ENCODE assay signal across 11 mouse cellular contexts in the genomic region with DNA sequence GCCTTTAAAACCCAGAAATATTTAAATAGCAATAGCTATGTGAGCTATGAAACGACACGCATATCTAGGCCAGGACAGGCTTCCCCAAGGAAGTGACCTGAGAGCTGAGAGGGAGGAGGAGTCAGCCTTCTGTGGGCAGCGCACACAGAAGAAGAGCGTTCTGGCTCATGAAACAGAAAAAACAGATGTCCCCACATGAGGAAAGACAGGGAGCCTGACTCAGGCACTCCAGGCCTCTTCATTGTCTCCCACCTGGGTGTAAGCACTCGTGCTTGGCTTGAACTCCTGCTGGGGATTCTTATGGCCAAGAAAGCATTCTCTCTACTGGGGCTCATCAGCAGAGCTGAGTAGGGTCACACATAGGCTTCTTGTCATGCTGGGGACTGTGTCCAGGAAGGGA. TPM values are rescaled to one million over a fixed set of nuclear protein-coding genes. Genes with fewer than 3 reads are reported as not detected.
A peak's percentile ranks its signal among the peaks of the same experiment; 100 is the strongest.
DNase-seq lines count a peak whose midpoint lies in the region; ATAC-seq and TF ChIP-seq lines count a peak whose summit lies in the region.
"Had no signal": no experiment of that assay in that cellular context is flagged by ENCODE, and none has a peak within 500 bp of the region (broad histone marks: within the 10 kb centered on the region; RNA-seq: fewer than 3 reads in every experiment).

No protein-coding gene starts in this region.

- H3K4me1 ChIP-seq in liver, postnatal 0 days (ENCODE audit: insufficient read depth): peaks cover 7% of the 10 kb centered on the region
- H3K4me1 ChIP-seq in stomach, postnatal 0 days (replicated peaks; ENCODE audit: control insufficient read depth, insufficient read depth): peaks cover 6% of the 10 kb centered on the region; the same call in 1 of the 2 replicates

- no peak overlapping the region for H3K4me2 ChIP-seq in liver, postnatal 0 days (ENCODE audit: low read depth, low read length)
- no peak overlapping the region for H3K4me2 ChIP-seq in stomach, postnatal 0 days (replicated peaks; ENCODE audit: low read depth)
- H3K4me2 ChIP-seq: midbrain, embryonic 15.5 days had no signal

- H3K4me3 ChIP-seq in liver, postnatal 0 days (ENCODE audit: low read depth, low read length): no peak overlapping the region
- no peak overlapping the region for H3K4me3 ChIP-seq in stomach, postnatal 0 days (ENCODE audit: low read depth, low read length)
- H3K4me3 ChIP-seq: midbrain, embryonic 15.5 days had no signal

- no peak for TF ChIP-seq EP300 in liver, postnatal 0 days (IDR thresholded peaks at IDR 0.05; ENCODE audit: low read depth)
- TF ChIP-seq EP300 in stomach, postnatal 0 days (optimal IDR thresholded peaks at IDR 0.05): no peak

- no peak overlapping the region for H3K9ac ChIP-seq in liver, postnatal 0 days (replicated peaks)
- H3K9ac ChIP-seq in stomach, postnatal 0 days (ENCODE audit: low read length): no peak overlapping the region
- H3K9ac ChIP-seq: midbrain, embryonic 15.5 days had no signal

- peak; percentile 54 for ATAC-seq in frontal cortex, adult (ENCODE audit: low TSS enrichment)
- ATAC-seq in liver, postnatal 0 days: peak; percentile 40; the same call in 1 of the 2 replicates
- ATAC-seq in stomach, postnatal 0 days (ENCODE audit: low FRiP score, low TSS enrichment): peak; percentile 39
- ATAC-seq: midbrain, embryonic 15.5 days had no signal

- H3K27ac ChIP-seq in liver, postnatal 0 days (ENCODE audit: low read depth): peak overlapping the region; percentile 29; the same call in 1 of the 2 replicates
- peak overlapping the region; percentile 76 for H3K27ac ChIP-seq in stomach, postnatal 0 days (replicated peaks)
- H3K27ac ChIP-seq: midbrain, embryonic 15.5 days had no signal

- TF ChIP-seq CTCF in liver, postnatal 0 days (IDR thresholded peaks at IDR 0.05; ENCODE audit: low read depth): no peak
- TF ChIP-seq CTCF in stomach, postnatal 0 days (IDR thresholded peaks at IDR 0.05; ENCODE audit: low read depth): no peak

- 21% methylated on average over 5 of the region's 5 CpGs for WGBS in liver, postnatal 0 days (ENCODE audit: insufficient replicate concordance)
- WGBS in stomach, postnatal 0 days: 27% methylated on average over 5 of the region's 5 CpGs

- no peaks in the 10 kb centered on the region for H3K27me3 ChIP-seq in liver, postnatal 0 days (ENCODE audit: insufficient read depth, low read length)
- H3K27me3 ChIP-seq in stomach, postnatal 0 days (ENCODE audit: control insufficient read depth, insufficient read depth, low read length): no peaks in the 10 kb centered on the region
- H3K27me3 ChIP-seq: midbrain, embryonic 15.5 days had no signal

- DNase-seq in frontal cortex, postnatal 25 days (ENCODE audit: low spot score in 2 of 2): no peak
- DNase-seq in lung, adult 18-20 months: peak; percentile 43 to 63
- DNase-seq in lung, postnatal 14 days: no peak
- no peak for DNase-seq in liver, postnatal 0 days
- no peak for DNase-seq in stomach, postnatal 0 days (ENCODE audit: low spot score)
- no peak for DNase-seq in right cerebral cortex, postnatal 25 days
- DNase-seq in cerebellum, postnatal 25 days: no peak
- DNase-seq: cerebellum, adult 9-11 months had no signal

- H3K36me3 ChIP-seq in liver, postnatal 0 days (replicated peaks; ENCODE audit: insufficient read depth, low read length): no peaks in the 10 kb centered on the region
- H3K36me3 ChIP-seq in stomach, postnatal 0 days (ENCODE audit: control insufficient read depth, insufficient read depth, low read length): no peaks in the 10 kb centered on the region
- H3K36me3 ChIP-seq: midbrain, embryonic 15.5 days had no signal

- no peaks in the 10 kb centered on the region for H3K9me3 ChIP-seq in liver, postnatal 0 days (ENCODE audit: low read length)
- H3K9me3 ChIP-seq in stomach, postnatal 0 days (ENCODE audit: control insufficient read depth, low read length): no peaks in the 10 kb centered on the region
- H3K9me3 ChIP-seq: midbrain, embryonic 15.5 days had no signal

RNA-seq across cellular contexts. Expression of gene Tspan2, which starts 10.3 kb away (rescaled TPM):
- polyA plus RNA-seq in liver, postnatal 0 days (2015; fragmentation: Nextera tagmentation; extraction: Ambion mirVana): 1.9 and 2.1 TPM in 2 replicates
- 20.7 and 21.3 TPM in 2 replicates for polyA plus RNA-seq in stomach, postnatal 0 days (2015; fragmentation: Nextera tagmentation; extraction: Ambion mirVana)

RNA-seq across cellular contexts. Expression of gene Tshb, which starts 37.9 kb away (rescaled TPM):
- polyA plus RNA-seq in liver, postnatal 0 days (2015; fragmentation: Nextera tagmentation; extraction: Ambion mirVana): 0.04 TPM in 1 of 2 replicates, not detected in the other
- polyA plus RNA-seq in stomach, postnatal 0 days (2015; fragmentation: Nextera tagmentation; extraction: Ambion mirVana): 0.15 and 0.30 TPM in 2 replicates
- polyA plus RNA-seq: spleen, adult 2 months had no signal

Comparison
In these comparisons a context has a peak if more than half of its experiments do, and no peak if none do; other contexts are left out.
1. DNase-seq: peak in lung, adult 18-20 months (2 of 2); none in frontal cortex, postnatal 25 days (0 of 2), lung, postnatal 14 days (single experiment), liver, postnatal 0 days (single experiment), stomach, postnatal 0 days (single experiment), right cerebral cortex, postnatal 25 days (single experiment) and cerebellum, postnatal 25 days (0 of 2).
2. Peak in every context shown above with its lines, with median percentiles within 50 percentile points of each other: ATAC-seq.